Mouse (Mus musculus) neural tube, embryonic 15.5 days (tissue): ENCODE data around the gene Specc1l. TPM values are rescaled to one million over a fixed set of nuclear protein-coding genes. Genes with fewer than 3 reads are reported as not detected.
A peak's percentile ranks its signal among the peaks of the same experiment; 100 is the strongest.
"Not testable (repeated sequence)": the region's sequence is repeated elsewhere in the genome, so short reads cannot be mapped to it uniquely, and the experiment has no call there.

Source experiments
- ATAC-seq: fragments of 200-750 bp; cut with Nextera tagmentation; 2 replicates; pipeline ENCODE4 v1.8.0; 2017; ENCODE audit warnings: mild to moderate bottlenecking, moderate TSS enrichment, moderate library complexity; ENCODE audit not compliant: low FRiP score
- H3K27ac ChIP-seq: fragments of 300-500 bp; sonication (generic); replicated peaks from 2 replicates; pipeline ENCODE4 v1.5.1; 2015; ENCODE audit warnings: mild to moderate bottlenecking, inconsistent platforms
- H3K27me3 ChIP-seq: fragments of 300-500 bp; sonication (generic); replicated peaks from 2 replicates; pipeline ENCODE4 v1.6.1; 2015; ENCODE audit warnings: inconsistent platforms
- H3K36me3 ChIP-seq: fragments of 300-500 bp; sonication (generic); 2 replicates; pipeline ENCODE4 v1.6.1; 2015; ENCODE audit warnings: inconsistent platforms
- H3K4me1 ChIP-seq: fragments of 300-500 bp; sonication (generic); 2 replicates; pipeline ENCODE4 v1.6.1; 2015; ENCODE audit warnings: inconsistent platforms
- H3K4me2 ChIP-seq: fragments of 300-500 bp; sonication (generic); 2 replicates; pipeline ENCODE4 v1.6.1; 2015; ENCODE audit warnings: inconsistent platforms, mild to moderate bottlenecking, moderate library complexity
- H3K4me3 ChIP-seq: fragments of 300-500 bp; sonication (generic); replicated peaks from 2 replicates; pipeline ENCODE4 v1.5.1; 2015; ENCODE audit warnings: mild to moderate bottlenecking, inconsistent platforms
- H3K9ac ChIP-seq: fragments of 300-500 bp; sonication (generic); replicated peaks from 2 replicates; pipeline ENCODE4 v1.6.1; 2015; ENCODE audit warnings: mild to moderate bottlenecking, inconsistent platforms
- H3K9me3 ChIP-seq: fragments of 300-500 bp; sonication (generic); replicated peaks from 2 replicates; pipeline ENCODE4 v1.6.1; 2016; ENCODE audit warnings: inconsistent platforms
- WGBS: fragments of 180-500 bp; shearing (Covaris S2); methylation state at CpG from one replicate; pipeline ENCODE4 v1.1.7; 2015; ENCODE audit warnings: mixed read lengths; 5-methylcytosine and 5-hydroxymethylcytosine counted together
- polyA plus RNA-seq: library from polyadenylated mRNA; unstranded; fragments of >200 nt; fragmentation: Nextera tagmentation; extraction: Ambion mirVana; gene quantifications from 2 replicates; pipeline ENCODE4 v1.2.1, GENCODE M21; 2015

Gene Specc1l
- polyA plus RNA-seq, 1 experiment from 2014 or later = 25.2 TPM

GRCm38 (mm10) chr10:75289392-75289791 is 77.5 kb downstream of the Specc1l start:
- WGBS = 64% methylated on average over 4 of the region's 4 CpGs
- Histone ChIP-seq H3K9ac (no peak overlapping the region), H3K4me2 (no peak overlapping the region), H3K27ac (no peak overlapping the region), H3K9me3 (no peaks in the 10 kb centered on the region), H3K27me3 (no peaks in the 10 kb centered on the region), H3K4me3 (no peak overlapping the region), H3K4me1 (no peaks in the 10 kb centered on the region; the same call in 1 of the 2 replicates), H3K36me3 (peaks cover 15% of the 10 kb centered on the region)
- ATAC-seq = no peak

GRCm38 (mm10) chr10:75290650-75291049 is 78.8 kb downstream of the Specc1l start:
- H3K4me1 ChIP-seq = peaks cover 4% of the 10 kb centered on the region; the same call in 1 of the 2 replicates
- 95% methylated on average over 5 of the region's 5 CpGs for WGBS
- H3K9me3 ChIP-seq = no peaks in the 10 kb centered on the region
- H3K4me3 ChIP-seq = no peak overlapping the region
- no peak overlapping the region for H3K4me2 ChIP-seq
- no peak for ATAC-seq
- no peak overlapping the region for H3K9ac ChIP-seq
- H3K27ac ChIP-seq = no peak overlapping the region
- H3K27me3 ChIP-seq = no peaks in the 10 kb centered on the region
- H3K36me3 ChIP-seq = peaks cover 12% of the 10 kb centered on the region

GRCm38 (mm10) chr10:75291338-75291737 is 79.5 kb downstream of the Specc1l start:
- peak; percentile 41; the same call in 1 of the 2 replicates for ATAC-seq
- Histone ChIP-seq H3K27ac (no peak overlapping the region), H3K27me3 (no peaks in the 10 kb centered on the region), H3K9me3 (no peaks in the 10 kb centered on the region), H3K4me2 (no peak overlapping the region), H3K36me3 (peaks cover 12% of the 10 kb centered on the region), H3K4me1 (peaks cover 4% of the 10 kb centered on the region; the same call in 1 of the 2 replicates), H3K9ac (no peak overlapping the region), H3K4me3 (no peak overlapping the region)
- 61% methylated on average over 1 of the region's 1 CpGs for WGBS

GRCm38 (mm10) chr10:75292206-75292605 is 80.3 kb downstream of the Specc1l start:
- H3K36me3 ChIP-seq = peaks cover 12% of the 10 kb centered on the region
- WGBS = 94% methylated on average over 8 of the region's 8 CpGs
- not testable (repeated sequence) for H3K27me3 ChIP-seq, ATAC-seq, H3K9me3 ChIP-seq, H3K4me1 ChIP-seq, H3K4me2 ChIP-seq, H3K9ac ChIP-seq, H3K4me3 ChIP-seq, H3K27ac ChIP-seq

- no peak for ATAC-seq
- peaks cover 12% of the 10 kb centered on the region for H3K36me3 ChIP-seq
- 91% methylated on average over 3 of the region's 3 CpGs for WGBS
- H3K9me3 ChIP-seq = no peaks in the 10 kb centered on the region
- H3K27ac ChIP-seq = no peak overlapping the region
- H3K4me1 ChIP-seq = peaks cover 4% of the 10 kb centered on the region; the same call in 1 of the 2 replicates
- no peak overlapping the region for H3K4me2 ChIP-seq
- H3K27me3 ChIP-seq = no peaks in the 10 kb centered on the region
- no peak overlapping the region for H3K4me3 ChIP-seq
- H3K9ac ChIP-seq = no peak overlapping the region
These were observed 81.4 kb downstream of the Specc1l start for GRCm38 (mm10) chr10:75293288-75293687.

- H3K9ac ChIP-seq = no peak overlapping the region
- peaks cover 5% of the 10 kb centered on the region; the same call in 1 of the 2 replicates for H3K4me1 ChIP-seq
- ATAC-seq = no peak
- no peak overlapping the region for H3K27ac ChIP-seq
- WGBS = 76% methylated on average over 4 of the region's 4 CpGs
- no peaks in the 10 kb centered on the region for H3K9me3 ChIP-seq
- no peak overlapping the region for H3K4me2 ChIP-seq
- peaks cover 6% of the 10 kb centered on the region for H3K36me3 ChIP-seq
- H3K4me3 ChIP-seq = no peak overlapping the region
- no peaks in the 10 kb centered on the region for H3K27me3 ChIP-seq
These were observed 82.5 kb downstream of the Specc1l start for GRCm38 (mm10) chr10:75294362-75294761.

- Histone ChIP-seq H3K4me1 (peaks cover 8% of the 10 kb centered on the region; the same call in 1 of the 2 replicates), H3K9ac (no peak overlapping the region), H3K4me3 (no peak overlapping the region), H3K27me3 (no peaks in the 10 kb centered on the region), H3K27ac (no peak overlapping the region), H3K9me3 (no peaks in the 10 kb centered on the region), H3K36me3 (peaks cover 5% of the 10 kb centered on the region), H3K4me2 (no peak overlapping the region)
- 86% methylated on average over 4 of the region's 4 CpGs for WGBS
- no peak for ATAC-seq
These were observed 83.1 kb downstream of the Specc1l start for GRCm38 (mm10) chr10:75294926-75295325.

- 85% methylated on average over 5 of the region's 5 CpGs for WGBS
- Histone ChIP-seq H3K4me3 (no peak overlapping the region), H3K9ac (no peak overlapping the region), H3K9me3 (no peaks in the 10 kb centered on the region), H3K4me2 (no peak overlapping the region), H3K27me3 (no peaks in the 10 kb centered on the region), H3K4me1 (peaks cover 8% of the 10 kb centered on the region; the same call in 1 of the 2 replicates), H3K36me3 (peaks cover 10% of the 10 kb centered on the region), H3K27ac (no peak overlapping the region)
- no peak for ATAC-seq
These were observed 86.7 kb downstream of the Specc1l start for GRCm38 (mm10) chr10:75298608-75299007.

- H3K4me2 ChIP-seq = no peak overlapping the region
- no peak for ATAC-seq
- H3K9me3 ChIP-seq = no peaks in the 10 kb centered on the region
- peaks cover 19% of the 10 kb centered on the region for H3K4me1 ChIP-seq
- H3K27ac ChIP-seq = no peak overlapping the region
- WGBS = 69% methylated on average over 5 of the region's 5 CpGs
- no peak overlapping the region for H3K9ac ChIP-seq
- H3K4me3 ChIP-seq = no peak overlapping the region
- no peaks in the 10 kb centered on the region for H3K27me3 ChIP-seq
- H3K36me3 ChIP-seq = peaks cover 10% of the 10 kb centered on the region
These were observed 88.0 kb downstream of the Specc1l start for GRCm38 (mm10) chr10:75299785-75300418.

GRCm38 (mm10) chr10:75301195-75301806 is 89.4 kb downstream of the Specc1l start:
- Histone ChIP-seq H3K4me1 (peaks cover 19% of the 10 kb centered on the region), H3K9me3 (no peaks in the 10 kb centered on the region), H3K4me2 (no peak overlapping the region), H3K36me3 (peaks cover 14% of the 10 kb centered on the region), H3K4me3 (no peak overlapping the region), H3K27me3 (no peaks in the 10 kb centered on the region), H3K27ac (no peak overlapping the region), H3K9ac (no peak overlapping the region)
- no peak for ATAC-seq
- WGBS = 92% methylated on average over 12 of the region's 12 CpGs

- H3K4me1 ChIP-seq = peaks cover 19% of the 10 kb centered on the region
- H3K36me3 ChIP-seq = peaks cover 17% of the 10 kb centered on the region
- H3K4me2 ChIP-seq = no peak overlapping the region
- no peak overlapping the region for H3K4me3 ChIP-seq
- no peak for ATAC-seq
- no peak overlapping the region for H3K27ac ChIP-seq
- H3K9me3 ChIP-seq = no peaks in the 10 kb centered on the region
- 95% methylated on average over 4 of the region's 4 CpGs for WGBS
- H3K27me3 ChIP-seq = no peaks in the 10 kb centered on the region
- H3K9ac ChIP-seq = no peak overlapping the region
These were observed 90.1 kb downstream of the Specc1l start for GRCm38 (mm10) chr10:75301937-75302336.

GRCm38 (mm10) chr10:75302536-75302935 is 90.7 kb downstream of the Specc1l start:
- ATAC-seq = no peak
- no peaks in the 10 kb centered on the region for H3K27me3 ChIP-seq
- H3K4me2 ChIP-seq = no peak overlapping the region
- H3K9ac ChIP-seq = no peak overlapping the region
- H3K9me3 ChIP-seq = no peaks in the 10 kb centered on the region
- peaks cover 19% of the 10 kb centered on the region for H3K4me1 ChIP-seq
- WGBS = 93% methylated on average over 4 of the region's 4 CpGs
- H3K27ac ChIP-seq = no peak overlapping the region
- no peak overlapping the region for H3K4me3 ChIP-seq
- H3K36me3 ChIP-seq = peaks cover 22% of the 10 kb centered on the region
